Mouse (Mus musculus) embryonic stem cell, embryonic (primary cell): ENCODE measurements around the gene Lgals9.

Experiments used
- CTCF ChIA-PET, 4 experiments: fragments of 300-600 bp in 2 of 4; fragments of 350-600 bp in 2 of 4; sonication (Branson Sonifier 250); formaldehyde crosslinking; loops; one replicate each; lab custom pipeline; 2022; ENCODE audit warnings: inconsistent platforms in 2 of 4; lab: Charles Lee
- POLR2A ChIA-PET, 4 experiments: fragments of 300-600 bp in 2 of 4; fragments of 350-600 bp in 2 of 4; sonication (Branson Sonifier 250); formaldehyde crosslinking; loops; one replicate each; lab custom pipeline; 2022; ENCODE audit warnings: antibody characterized with exemption in 4 of 4, inconsistent platforms in 1 of 4; lab: Charles Lee

Gene Lgals9

GRCm38 (mm10) chr11:78971746-78972145 is 13.0 kb downstream of the Lgals9 start:
- CTCF ChIA-PET: interaction anchor here in 2 of 4 experiments (1.8 to 2.5 kb wide), 2 partner anchors 15 to 48 kb away, joined by 4 to 7 read pairs; no protein-coding TSS in a partner anchor
- POLR2A ChIA-PET: interaction anchor here in 1 of 4 experiments (0.7 to 1.1 kb wide), 3 partner anchors 25 to 52 kb away, joined by 3 read pairs; no protein-coding TSS in a partner anchor

DNA sequence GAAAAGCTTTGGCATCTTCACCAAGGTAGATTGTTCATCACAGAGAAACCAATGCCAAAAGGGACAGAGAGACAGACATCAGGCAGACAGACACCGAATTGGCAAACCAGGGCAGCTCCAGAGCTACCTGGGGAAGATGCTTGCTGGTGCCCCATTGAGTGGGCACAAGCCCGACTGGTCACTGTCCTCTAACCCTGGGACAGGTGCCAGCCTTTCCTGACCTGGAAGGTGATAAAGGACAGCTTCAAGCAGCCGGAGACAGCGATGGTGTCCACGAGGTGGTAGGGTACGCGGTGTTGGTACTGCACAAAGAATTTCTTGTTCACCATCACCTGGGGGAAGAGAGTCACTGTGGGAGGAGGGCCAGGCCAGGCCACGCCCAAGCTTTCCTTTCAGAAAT is 13.7 kb downstream of the Lgals9 start:
- CTCF ChIA-PET: interaction anchor here in 1 of 4 experiments (1.8 kb wide), 1 partner anchor 15 kb away, joined by 4 read pairs; no protein-coding TSS in a partner anchor
- POLR2A ChIA-PET: interaction anchor here in 2 of 4 experiments (0.6 to 1.1 kb wide), 4 partner anchors 26 to 164 kb away, joined by 3 read pairs; no protein-coding TSS in a partner anchor

GRCm38 (mm10) chr11:78968121-78968520 is 16.6 kb downstream of the Lgals9 start:
- POLR2A ChIA-PET: interaction anchor here in 2 of 4 experiments (0.5 to 1.4 kb wide), 4 partner anchors 185 to 903 kb away, joined by 3 to 5 read pairs (median 4); no protein-coding TSS in a partner anchor
- CTCF ChIA-PET: interaction anchor here in 3 of 4 experiments (0.7 to 4.3 kb wide), 19 partner anchors 8 to 430 kb away, joined by 3 to 29 read pairs (median 6); partner anchors contain the start of gene Gm9964 (in 1 of the 3)

GRCm38 (mm10) chr11:78967371-78967770 is 17.4 kb downstream of the Lgals9 start:
- ChIA-PET POLR2A (interaction anchor here in 3 of 4 experiments (1.0 to 1.6 kb wide), 6 partner anchors 9 to 330 kb away, joined by 3 to 5 read pairs (median 4); partner anchors contain the start of gene Gm9964 (in 1 of the 3)), CTCF (interaction anchor here (0.5 to 4.3 kb wide), 45 partner anchors 9 to 430 kb away, joined by 3 to 29 read pairs (median 4); partner anchors contain the start of genes Gm9964 (in 1 of the 4), Lgals9 (in 1 of the 4) and Wsb1 (in 1 of the 4))

DNA sequence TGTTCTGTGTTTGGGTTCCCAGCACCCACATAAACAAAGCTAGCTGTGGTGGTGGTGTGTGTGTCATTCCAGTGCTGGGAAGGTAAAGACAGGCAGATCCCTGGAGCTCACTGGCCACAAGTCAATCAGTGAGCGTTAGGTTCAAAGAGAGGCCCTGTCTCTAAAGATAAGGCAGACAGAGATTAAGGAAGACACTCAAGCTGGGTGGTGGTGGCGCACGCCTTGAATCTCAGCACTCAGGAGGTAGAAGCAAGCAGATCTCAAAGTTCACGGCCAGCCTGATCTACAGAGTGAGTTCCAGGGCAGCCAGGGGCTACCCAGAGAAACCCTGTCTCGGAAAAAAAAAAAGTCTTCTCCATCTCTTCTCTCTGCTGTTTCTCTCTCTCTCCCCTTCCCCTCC is 23.5 kb downstream of the Lgals9 start:
- ChIA-PET POLR2A (no interaction called here), CTCF (interaction anchor here in 2 of 4 experiments (0.7 to 2.3 kb wide), 7 partner anchors 12 to 335 kb away, joined by 3 to 13 read pairs (median 5); partner anchors contain the start of gene Gm9964 (in 1 of the 2))

DNA sequence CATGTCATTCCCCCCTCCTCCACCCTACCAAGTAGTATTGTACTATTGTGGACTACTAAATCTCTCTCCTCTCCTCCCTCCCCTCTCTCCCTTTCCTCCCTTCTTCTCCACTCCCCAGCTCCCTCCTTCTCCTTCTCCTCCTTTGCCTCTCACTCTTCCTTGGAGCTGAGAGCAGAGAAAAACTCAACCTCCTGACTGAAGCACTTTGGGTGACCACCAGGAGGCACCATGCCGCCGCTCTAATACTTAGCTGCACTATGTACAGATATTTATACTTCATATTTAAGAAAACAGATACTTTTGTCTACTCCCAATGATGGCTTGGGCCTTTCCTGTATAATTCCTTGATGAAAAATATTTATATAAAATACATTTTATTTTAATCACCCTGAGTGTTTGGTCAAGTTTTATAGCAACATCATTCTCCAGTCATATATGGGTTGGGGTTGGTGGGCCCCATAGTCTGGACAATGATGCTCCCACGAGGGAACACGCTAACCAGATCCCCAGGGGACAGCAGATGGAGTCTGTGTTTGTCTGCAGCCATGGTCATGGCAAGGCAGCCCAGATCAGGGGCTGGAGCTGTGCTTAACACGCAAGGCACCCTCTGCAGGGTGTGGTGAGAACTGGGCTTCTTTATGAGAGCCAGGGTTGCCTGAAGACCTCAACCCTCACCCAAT is 24.8 kb downstream of the Lgals9 start:
- ChIA-PET CTCF (interaction anchor here (0.5 to 2.5 kb wide), 51 partner anchors 9 to 830 kb away, joined by 3 to 13 read pairs (median 3); partner anchors contain the start of genes Gm9964 (in 2 of the 4) and Nos2 (in 1 of the 4)), POLR2A (interaction anchor here in 3 of 4 experiments (0.6 to 1.3 kb wide), 5 partner anchors 19 to 1599 kb away, joined by 3 to 9 read pairs (median 3); no protein-coding TSS in a partner anchor)

DNA sequence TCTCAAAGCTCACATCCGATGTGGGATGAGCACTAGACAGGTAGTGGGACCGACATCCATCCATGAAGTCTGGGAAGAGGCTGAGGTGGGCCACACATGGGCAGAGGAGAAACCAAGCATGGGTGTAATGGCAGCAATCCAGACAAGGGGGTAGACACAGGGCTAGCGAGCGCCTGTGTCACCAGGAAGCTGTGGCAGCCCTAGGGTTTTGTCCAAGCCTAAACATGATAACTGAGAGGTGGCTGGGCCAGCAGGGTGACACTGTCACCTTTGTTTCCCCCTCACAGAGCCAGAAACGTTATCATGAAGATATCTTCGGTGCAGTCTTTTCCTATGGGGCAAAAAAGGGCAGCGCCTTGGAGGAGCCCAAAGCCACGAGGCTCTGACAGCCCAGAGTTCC is 25.4 kb downstream of the Lgals9 start:
- POLR2A ChIA-PET: interaction anchor here in 3 of 4 experiments (0.7 to 1.2 kb wide), 3 partner anchors 7 to 467 kb away, joined by 3 to 9 read pairs (median 4); no protein-coding TSS in a partner anchor
- CTCF ChIA-PET: interaction anchor here (0.6 to 2.5 kb wide), 29 partner anchors 10 to 337 kb away, joined by 3 to 13 read pairs (median 3); partner anchors contain the start of genes Gm9964 (in 2 of the 4) and Nos2 (in 1 of the 4)

GRCm38 (mm10) chr11:78956260-78956659 is 28.5 kb downstream of the Lgals9 start:
- CTCF ChIA-PET: interaction anchor here (0.5 to 3.4 kb wide), 124 partner anchors 8 to 1295 kb away, joined by 3 to 29 read pairs (median 5); partner anchors contain the start of genes Nos2 (in 2 of the 4), Gm9964 (in 1 of the 4) and Nlk (in 1 of the 4)
- POLR2A ChIA-PET: interaction anchor here in 3 of 4 experiments (0.6 to 2.7 kb wide), 13 partner anchors 11 to 586 kb away, joined by 3 to 11 read pairs (median 3); partner anchors contain the start of genes Ift20 (in 1 of the 3) and Tnfaip1 (in 1 of the 3)

GRCm38 (mm10) chr11:78952467-78952866 is 32.3 kb downstream of the Lgals9 start:
- ChIA-PET CTCF (interaction anchor here in 3 of 4 experiments (0.6 to 1.5 kb wide), 16 partner anchors 10 to 408 kb away, joined by 3 to 6 read pairs (median 3); no protein-coding TSS in a partner anchor), POLR2A (interaction anchor here in 2 of 4 experiments (0.6 to 1.5 kb wide), 5 partner anchors 27 to 512 kb away, joined by 3 read pairs; no protein-coding TSS in a partner anchor)

DNA sequence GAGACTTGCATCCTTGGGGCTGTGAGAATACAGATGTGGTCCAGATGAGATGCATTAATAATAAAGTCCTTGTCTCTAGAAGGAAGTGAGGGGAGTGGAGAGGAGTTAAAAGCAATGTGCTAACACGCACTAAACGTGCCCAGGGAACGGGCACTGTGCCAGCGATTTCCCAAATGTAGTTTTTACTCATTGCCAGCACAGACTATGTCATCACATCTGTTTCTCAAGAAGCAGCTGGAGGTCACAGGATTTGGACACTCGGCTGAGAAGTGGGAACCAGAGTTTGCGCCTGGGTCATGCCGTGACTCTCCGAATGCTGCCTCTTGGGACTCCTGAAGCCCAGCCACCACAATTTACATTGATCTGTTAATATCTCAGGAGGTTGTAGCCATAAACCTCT is 34.4 kb downstream of the Lgals9 start:
- CTCF ChIA-PET: interaction anchor here in 1 of 4 experiments (0.6 kb wide), 1 partner anchor 125 kb away, joined by 3 read pairs; no protein-coding TSS in a partner anchor
- POLR2A ChIA-PET: interaction anchor here in 1 of 4 experiments (0.6 kb wide), 1 partner anchor 470 kb away, joined by 6 read pairs; no protein-coding TSS in a partner anchor

DNA sequence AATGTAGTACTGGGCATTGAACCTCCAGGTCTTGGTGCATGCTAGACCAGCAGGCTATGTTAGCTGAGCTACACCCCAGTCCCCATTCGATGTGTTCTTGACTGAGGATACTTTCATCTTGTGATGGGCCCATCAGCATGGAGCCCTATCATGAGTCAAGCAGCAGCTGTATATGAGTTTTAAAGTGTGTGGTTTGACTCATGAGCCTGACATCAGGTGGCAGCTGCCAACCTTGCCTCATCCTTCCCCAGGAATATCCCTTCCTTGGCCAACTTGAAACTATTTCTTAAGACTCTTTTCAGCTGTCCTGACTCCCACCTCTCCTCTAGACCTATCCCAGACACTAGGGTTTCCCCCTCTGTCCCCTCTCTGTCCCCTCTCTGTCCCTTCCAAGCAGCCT is 41.7 kb downstream of the Lgals9 start:
- CTCF ChIA-PET: interaction anchor here (0.8 to 2.4 kb wide), 5 partner anchors 13 to 408 kb away, joined by 3 to 12 read pairs (median 3); no protein-coding TSS in a partner anchor

DNA sequence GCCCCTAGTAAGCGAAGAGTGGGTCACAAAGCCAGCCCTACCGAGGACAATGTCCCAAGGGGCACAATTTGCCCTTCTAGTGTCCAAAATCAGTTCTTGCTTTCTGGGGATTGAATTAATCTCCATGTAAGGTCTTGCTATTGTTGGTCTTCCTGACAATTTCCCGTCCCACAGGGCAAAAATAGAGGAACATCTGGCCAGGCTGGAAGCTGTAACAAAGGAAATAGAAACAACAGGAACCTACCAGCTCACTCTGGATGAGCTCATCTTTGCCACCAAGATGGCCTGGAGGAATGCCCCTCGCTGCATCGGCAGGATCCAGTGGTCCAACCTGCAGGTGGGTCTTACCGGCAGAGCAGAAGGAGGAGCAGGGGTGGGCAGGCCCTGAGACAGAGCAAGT is 49.6 kb downstream of the Lgals9 start:
- ChIA-PET POLR2A (interaction anchor here in 1 of 4 experiments (0.7 kb wide), 1 partner anchor 363 kb away, joined by 6 read pairs; no protein-coding TSS in a partner anchor), CTCF (interaction anchor here in 2 of 4 experiments (0.6 to 1.2 kb wide), 5 partner anchors 11 to 577 kb away, joined by 3 to 14 read pairs (median 3); no protein-coding TSS in a partner anchor)

More for the DNA sequence above, 41.7 kb downstream of the Lgals9 start:
- POLR2A ChIA-PET: interaction anchor here in 1 of 4 experiments (1.5 kb wide), 1 partner anchor 13 kb away, joined by 6 read pairs; no protein-coding TSS in a partner anchor

- CTCF ChIA-PET: interaction anchor here in 2 of 4 experiments (0.6 to 1.2 kb wide), 5 partner anchors 11 to 576 kb away, joined by 3 to 14 read pairs (median 3); no protein-coding TSS in a partner anchor
- POLR2A ChIA-PET: no interaction called here
These were observed 50.0 kb downstream of the Lgals9 start for GRCm38 (mm10) chr11:78934727-78935126.

GRCm38 (mm10) chr11:78934307-78934706 is 50.4 kb downstream of the Lgals9 start:
- POLR2A ChIA-PET: no interaction called here
- CTCF ChIA-PET: interaction anchor here in 2 of 4 experiments (0.6 to 1.5 kb wide), 3 partner anchors 22 to 576 kb away, joined by 3 read pairs; no protein-coding TSS in a partner anchor

- ChIA-PET CTCF (interaction anchor here in 2 of 4 experiments (0.5 to 1.0 kb wide), 2 partner anchors 48 to 153 kb away, joined by 3 read pairs; no protein-coding TSS in a partner anchor), POLR2A (interaction anchor here in 1 of 4 experiments (1.2 kb wide), 1 partner anchor 33 kb away, joined by 3 read pairs; no protein-coding TSS in a partner anchor)
These were observed 55.4 kb downstream of the Lgals9 start for GRCm38 (mm10) chr11:78929345-78929744.

DNA sequence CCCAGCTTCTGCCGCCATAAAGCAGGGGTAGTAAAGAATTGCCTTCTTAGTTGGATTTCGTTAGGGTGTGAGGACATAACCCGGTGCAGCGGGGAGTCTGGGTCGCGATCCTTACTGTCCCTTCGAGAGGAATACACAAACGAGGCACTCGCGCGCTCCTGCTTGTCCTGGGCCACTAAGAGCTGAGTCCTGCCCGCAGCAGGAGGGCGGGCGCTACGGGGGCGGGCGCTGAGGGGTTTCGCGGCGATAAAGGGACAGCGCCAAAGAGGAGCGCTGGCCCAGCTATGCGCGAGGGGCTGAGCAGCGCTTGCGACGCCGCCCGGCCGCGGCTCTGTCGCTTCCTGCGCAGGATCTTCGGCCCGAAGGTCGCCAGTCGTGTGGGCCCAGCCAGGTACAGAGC is 59.8 kb downstream of the Lgals9 start:
- ChIA-PET CTCF (interaction anchor here (0.6 to 1.5 kb wide), 17 partner anchors 27 to 781 kb away, joined by 3 to 11 read pairs (median 3); no protein-coding TSS in a partner anchor), POLR2A (interaction anchor here in 2 of 4 experiments (0.5 to 1.4 kb wide), 8 partner anchors 12 to 379 kb away, joined by 3 to 7 read pairs (median 3); partner anchors contain the start of gene Ccnq (in 1 of the 2))

DNA sequence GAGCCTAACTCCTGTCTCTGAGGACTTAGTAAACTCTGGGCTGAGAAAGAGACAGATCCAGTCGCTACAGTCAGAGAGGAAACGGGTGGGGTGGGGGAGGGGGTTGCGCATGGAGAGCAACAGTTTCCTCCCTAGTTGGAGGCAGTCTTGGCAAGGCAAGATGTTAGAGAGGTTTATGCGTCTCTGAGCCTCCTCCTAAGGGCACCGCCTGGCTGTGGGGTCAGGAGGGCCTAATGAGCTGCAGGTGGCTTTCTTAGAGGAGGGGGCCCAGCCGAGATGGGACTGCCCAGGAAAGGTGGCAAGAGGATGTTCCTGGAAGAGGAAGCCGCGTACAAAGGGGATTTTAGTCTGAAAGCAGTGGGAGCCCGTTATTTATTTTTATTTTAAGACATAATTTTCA is 60.6 kb downstream of the Lgals9 start:
- CTCF ChIA-PET: interaction anchor here (0.6 to 2.4 kb wide), 22 partner anchors 9 to 432 kb away, joined by 3 to 14 read pairs (median 4); no protein-coding TSS in a partner anchor

More for the DNA sequence above, 60.6 kb downstream of the Lgals9 start:
- POLR2A ChIA-PET: interaction anchor here in 1 of 4 experiments (0.5 to 1.3 kb wide), 3 partner anchors 24 to 173 kb away, joined by 3 to 4 read pairs (median 3); no protein-coding TSS in a partner anchor
